Mouse (Mus musculus) hindbrain, embryonic 11.5 days (tissue): ENCODE data around the gene Il15. TPM values are rescaled to one million over a fixed set of nuclear protein-coding genes. Genes with fewer than 3 reads are reported as not detected.

Experiments used
- ATAC-seq: fragments of 200-750 bp; cut with Nextera tagmentation; 2 replicates; pipeline ENCODE4 v1.8.0; 2017; ENCODE audit warnings: mild to moderate bottlenecking, moderate TSS enrichment, moderate library complexity; ENCODE audit not compliant: low FRiP score
- DNase-seq: peaks from one replicate; pipeline ENCODE4 v3.0.0-alpha.2; 2015; ENCODE audit warnings: low spot score
- H3K27ac ChIP-seq: fragments of 300-500 bp; sonication (generic); 2 replicates; pipeline ENCODE4 v1.5.1; 2014; ENCODE audit warnings: mild to moderate bottlenecking, low read depth, low read length
- H3K27me3 ChIP-seq: fragments of 300-500 bp; sonication (generic); 2 replicates; pipeline ENCODE4 v1.6.1; 2014; ENCODE audit warnings: mild to moderate bottlenecking, low read length, moderate library complexity, mixed read lengths; ENCODE audit not compliant: control insufficient read depth, insufficient read depth
- H3K36me3 ChIP-seq: fragments of 300-500 bp; sonication (generic); 2 replicates; pipeline ENCODE4 v1.6.1; 2014; ENCODE audit warnings: mild to moderate bottlenecking, low read length, moderate library complexity, mixed read lengths; ENCODE audit not compliant: control insufficient read depth, insufficient read depth
- H3K4me1 ChIP-seq: fragments of 300-500 bp; sonication (generic); replicated peaks from 2 replicates; pipeline ENCODE4 v1.6.1; 2014; ENCODE audit warnings: low read length, mixed read lengths; ENCODE audit not compliant: control insufficient read depth, insufficient read depth
- H3K4me2 ChIP-seq: fragments of 300-500 bp; sonication (generic); replicated peaks from 2 replicates; pipeline ENCODE4 v1.6.1; 2014; ENCODE audit warnings: mild to moderate bottlenecking, low read depth, low read length
- H3K4me3 ChIP-seq: fragments of 300-500 bp; sonication (generic); 2 replicates; pipeline ENCODE4 v1.5.1; 2014; ENCODE audit warnings: low read depth, low read length
- H3K9ac ChIP-seq: fragments of 300-500 bp; sonication (generic); 2 replicates; pipeline ENCODE4 v1.6.1; 2014; ENCODE audit warnings: low read depth, low read length
- H3K9me3 ChIP-seq: fragments of 300-500 bp; sonication (generic); 2 replicates; pipeline ENCODE4 v1.6.1; 2016; ENCODE audit warnings: low read length; ENCODE audit not compliant: control insufficient read depth
- WGBS: fragments of 180-500 bp; shearing (Covaris S2); extraction: QIAGEN DNeasy Blood & Tissue Kit; methylation state at CpG from one replicate; pipeline ENCODE4 v1.1.7; 2014; 5-methylcytosine and 5-hydroxymethylcytosine counted together
- polyA plus RNA-seq: library from polyadenylated mRNA; unstranded; fragments of >200 nt; fragmentation: Nextera tagmentation; extraction: Ambion mirVana; gene quantifications from 2 replicates; pipeline ENCODE4 v1.2.1, GENCODE M21; 2014

Il15 gene
- polyA plus RNA-seq: 2.7 and 4.0 TPM in 2 replicates

DNA sequence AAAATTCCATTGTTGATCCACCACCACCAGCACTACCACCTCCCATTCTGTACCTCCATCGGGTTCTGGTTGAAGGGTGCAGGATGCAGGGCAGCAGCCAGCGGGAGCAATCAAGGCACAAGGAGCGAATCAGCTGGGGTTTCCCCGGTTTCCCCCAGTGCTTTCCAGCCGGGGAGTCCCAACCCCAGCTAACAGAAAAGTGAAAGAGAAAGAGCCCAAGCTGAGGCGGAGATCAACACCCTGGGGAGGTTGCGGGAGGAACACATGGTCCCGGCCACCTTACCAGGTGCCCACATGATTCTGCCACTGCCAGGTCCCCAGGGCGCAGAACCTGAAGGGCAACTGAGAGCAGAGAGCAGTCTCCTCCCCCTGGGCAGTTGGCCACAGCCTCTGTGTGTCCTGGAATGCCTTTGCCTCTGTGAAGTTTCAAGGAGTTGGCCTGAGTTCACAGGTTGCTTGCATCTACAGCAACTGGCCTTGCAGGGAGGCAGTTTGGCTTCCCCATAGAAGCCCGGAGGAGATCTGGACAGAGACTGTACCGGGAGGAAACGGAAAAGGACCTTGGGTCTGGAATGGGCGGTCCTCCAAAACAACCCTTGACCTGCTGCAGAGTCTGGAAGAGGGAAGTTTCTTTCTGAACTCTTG is at the start of gene Il15:
Gene Il15, minus strand, starts transcription at position 537 of the 645 bp plus-strand sequence.
- ATAC-seq (peak; percentile 41), DNase-seq (peak; percentile 43)
- Histone ChIP-seq H3K27me3 (no peaks in the 10 kb centered on the region), H3K9me3 (no peaks in the 10 kb centered on the region), H3K4me3 (peak within 1 kb of the TSS; percentile 34), H3K4me1 (no peaks in the 10 kb centered on the region), H3K4me2 (peak within 1 kb of the TSS; percentile 59), H3K9ac (peak within 1 kb of the TSS; percentile 27; the same call in 1 of the 2 replicates), H3K27ac (no peak within 1 kb of the TSS), H3K36me3 (no peaks in the 10 kb centered on the region)
- WGBS: 13% methylated on average over 13 of the region's 13 CpGs

DNA sequence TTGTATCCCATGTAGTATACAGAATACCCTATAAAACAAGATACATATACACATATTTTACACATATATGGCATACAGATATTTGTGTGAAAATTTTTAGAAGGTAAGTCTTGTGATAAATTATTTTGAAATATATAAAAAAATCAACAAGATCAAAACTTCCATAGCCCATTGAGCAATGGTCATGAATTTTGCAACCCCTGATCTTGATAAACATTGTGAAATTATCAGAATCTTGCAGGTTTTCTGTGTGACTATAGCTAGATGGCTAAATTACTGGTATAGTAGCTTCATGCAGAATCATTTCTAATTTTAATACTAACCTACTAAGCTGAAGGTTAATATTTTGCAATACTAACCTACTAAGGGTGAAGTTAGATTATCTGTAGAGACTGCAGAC is 41.9 kb upstream of the Il15 start:
- no peak for ATAC-seq
- DNase-seq: no peak

DNA sequence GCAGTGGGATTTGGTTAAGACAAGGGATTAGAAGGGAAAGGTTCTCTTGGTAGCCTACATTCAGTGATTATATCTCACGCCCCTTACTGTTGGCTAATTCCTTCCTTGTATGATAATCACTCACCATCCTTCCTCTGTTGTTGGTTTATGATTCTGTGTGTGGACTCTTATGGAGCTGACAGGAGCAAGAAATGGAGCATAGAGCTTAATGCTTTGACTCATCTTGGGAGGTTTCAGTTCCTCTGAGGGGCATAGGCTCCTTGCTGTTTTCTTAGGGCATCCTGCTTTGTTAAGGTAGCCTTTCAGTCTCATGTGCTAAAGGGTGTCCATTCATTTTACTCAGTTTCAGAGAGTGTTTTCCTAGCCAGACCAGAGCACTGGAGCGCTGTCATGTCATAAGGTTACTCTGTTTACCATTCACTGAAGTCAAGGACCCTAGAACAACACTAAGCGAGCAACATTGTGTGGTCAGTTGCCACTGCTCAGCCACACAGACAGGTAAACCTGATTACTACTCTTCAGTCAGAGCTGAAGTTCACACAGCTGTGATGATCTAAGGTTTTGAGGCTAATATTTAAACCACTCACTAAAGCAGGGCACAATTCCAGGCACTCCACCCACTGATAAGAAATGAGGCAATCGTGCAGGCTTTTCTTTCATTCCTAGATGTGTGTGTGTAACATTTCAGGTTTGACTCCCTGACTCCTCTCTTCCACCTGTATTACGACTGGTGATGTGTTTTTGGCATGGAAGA is 13.7 kb upstream of the Il15 start:
- DNase-seq (no peak), ATAC-seq (no peak)
- no peak overlapping the region for H3K9ac ChIP-seq
- H3K36me3 ChIP-seq: no peaks in the 10 kb centered on the region
- H3K27ac ChIP-seq: no peak overlapping the region
- no peaks in the 10 kb centered on the region for H3K9me3 ChIP-seq
- 86% methylated on average over 5 of the region's 5 CpGs for WGBS
- no peak overlapping the region for H3K4me3 ChIP-seq
- H3K4me2 ChIP-seq: no peak overlapping the region
- H3K4me1 ChIP-seq: no peaks in the 10 kb centered on the region
- no peaks in the 10 kb centered on the region for H3K27me3 ChIP-seq

More for the DNA sequence above, 41.9 kb upstream of the Il15 start:
- no peak overlapping the region for H3K4me3 ChIP-seq
- H3K9ac ChIP-seq: no peak overlapping the region
- no peak overlapping the region for H3K4me2 ChIP-seq
- no peaks in the 10 kb centered on the region for H3K36me3 ChIP-seq
- no peaks in the 10 kb centered on the region for H3K9me3 ChIP-seq
- no peak overlapping the region for H3K27ac ChIP-seq
- H3K4me1 ChIP-seq: no peaks in the 10 kb centered on the region
- H3K27me3 ChIP-seq: no peaks in the 10 kb centered on the region

DNA sequence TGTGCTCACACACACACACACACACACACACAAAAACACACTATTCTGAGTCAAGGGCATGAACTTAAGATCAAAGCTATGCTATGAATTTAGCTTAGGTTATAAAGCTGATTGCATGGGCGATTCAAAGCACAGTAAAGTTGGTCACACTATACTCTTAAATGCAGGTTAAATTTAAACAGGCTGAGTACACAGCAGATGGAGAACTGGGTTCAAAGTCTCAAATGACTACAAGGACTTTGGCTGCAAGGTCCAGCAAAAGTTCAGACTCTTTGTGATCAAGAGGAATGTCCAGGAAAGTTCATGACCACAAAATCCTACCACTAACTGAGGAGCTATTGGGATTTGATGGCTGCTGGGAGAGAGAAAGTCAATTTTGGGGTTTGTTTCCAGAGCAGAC is 12.5 kb upstream of the Il15 start:
- no peak for ATAC-seq
- H3K4me1 ChIP-seq: no peaks in the 10 kb centered on the region
- no peak for DNase-seq
- H3K9ac ChIP-seq: no peak overlapping the region
- H3K27ac ChIP-seq: no peak overlapping the region
- H3K4me3 ChIP-seq: no peak overlapping the region
- H3K9me3 ChIP-seq: no peaks in the 10 kb centered on the region
- H3K4me2 ChIP-seq: no peak overlapping the region
- 74% methylated on average over 1 of the region's 1 CpGs for WGBS
- no peaks in the 10 kb centered on the region for H3K27me3 ChIP-seq
- H3K36me3 ChIP-seq: no peaks in the 10 kb centered on the region

DNA sequence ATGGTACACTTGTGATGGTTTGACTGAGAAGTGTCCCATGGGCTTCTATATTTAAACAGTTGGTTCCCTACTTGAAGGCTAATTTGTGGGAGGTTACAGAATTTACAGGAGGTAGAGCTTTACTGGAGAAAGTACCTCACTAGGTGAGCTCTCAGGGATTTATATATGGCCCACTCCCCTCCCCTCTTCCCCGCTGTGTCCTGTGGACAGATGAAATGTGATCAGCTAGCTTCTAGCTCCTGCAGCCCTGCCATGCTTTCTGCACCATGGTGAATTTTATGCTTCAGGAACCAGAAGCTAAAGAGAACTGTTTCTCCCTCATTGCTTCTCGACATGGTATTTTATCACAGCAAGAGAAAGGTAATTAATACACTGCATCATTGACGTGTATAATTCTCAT is 7.1 kb upstream of the Il15 start:
- ATAC-seq: no peak
- DNase-seq: no peak
- 63% methylated on average over 3 of the region's 3 CpGs for WGBS

DNA sequence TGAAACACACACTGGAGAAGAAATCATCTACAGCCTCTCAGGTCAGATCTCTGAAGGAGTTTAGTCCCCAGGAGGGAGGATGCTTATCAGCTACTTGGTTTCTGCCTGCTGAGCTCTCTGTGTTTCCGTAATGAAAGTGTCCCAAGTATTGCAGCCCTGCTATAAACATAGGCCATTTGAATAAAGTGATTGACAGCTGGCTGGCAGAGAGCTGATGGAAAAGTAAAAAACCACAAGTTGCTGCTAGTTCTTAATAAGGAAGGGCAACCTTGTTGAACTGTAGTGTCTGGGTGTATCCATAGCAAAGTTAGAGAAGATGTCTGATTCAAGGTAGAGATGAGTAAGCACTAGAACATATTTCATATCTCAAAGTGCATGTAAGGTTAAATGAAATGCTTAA is 4.0 kb upstream of the Il15 start:
- no peaks in the 10 kb centered on the region for H3K36me3 ChIP-seq
- ATAC-seq (no peak), DNase-seq (no peak)
- no peak overlapping the region for H3K4me3 ChIP-seq
- no peaks in the 10 kb centered on the region for H3K27me3 ChIP-seq
- 77% methylated on average over 1 of the region's 1 CpGs for WGBS
- no peak overlapping the region for H3K9ac ChIP-seq
- H3K9me3 ChIP-seq: no peaks in the 10 kb centered on the region
- H3K4me1 ChIP-seq: no peaks in the 10 kb centered on the region
- no peak overlapping the region for H3K4me2 ChIP-seq
- H3K27ac ChIP-seq: no peak overlapping the region

More for the DNA sequence above, 7.1 kb upstream of the Il15 start:
- Histone ChIP-seq H3K27me3 (no peaks in the 10 kb centered on the region), H3K9ac (no peak overlapping the region), H3K9me3 (no peaks in the 10 kb centered on the region), H3K4me1 (no peaks in the 10 kb centered on the region), H3K27ac (no peak overlapping the region), H3K36me3 (no peaks in the 10 kb centered on the region), H3K4me3 (no peak overlapping the region), H3K4me2 (no peak overlapping the region)

DNA sequence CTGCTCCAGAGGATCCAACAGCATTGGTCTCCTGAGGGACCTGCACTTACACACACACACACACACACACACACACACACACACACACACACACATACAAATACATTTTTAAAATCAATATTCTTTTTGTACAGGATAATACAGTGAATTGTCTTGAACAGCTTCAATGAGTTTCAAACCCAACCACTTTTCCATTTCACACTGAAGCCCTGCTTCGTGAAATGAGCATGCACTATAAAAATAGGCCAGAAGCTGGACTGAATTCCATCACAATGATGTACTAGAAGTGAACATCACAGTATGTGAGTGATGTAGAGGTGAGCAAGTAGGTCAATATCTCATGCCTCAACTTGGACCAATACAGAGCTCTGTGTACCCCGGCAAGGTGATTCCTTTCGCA is 1.0 kb upstream of the Il15 start:
- Histone ChIP-seq H3K36me3 (no peaks in the 10 kb centered on the region), H3K4me1 (no peaks in the 10 kb centered on the region), H3K9me3 (no peaks in the 10 kb centered on the region), H3K27me3 (no peaks in the 10 kb centered on the region), H3K27ac (no peak overlapping the region), H3K9ac (no peak overlapping the region), H3K4me3 (no peak overlapping the region), H3K4me2 (no peak overlapping the region)
- WGBS: 94% methylated on average over 3 of the region's 3 CpGs
- DNase-seq (no peak), ATAC-seq (no peak)

DNA sequence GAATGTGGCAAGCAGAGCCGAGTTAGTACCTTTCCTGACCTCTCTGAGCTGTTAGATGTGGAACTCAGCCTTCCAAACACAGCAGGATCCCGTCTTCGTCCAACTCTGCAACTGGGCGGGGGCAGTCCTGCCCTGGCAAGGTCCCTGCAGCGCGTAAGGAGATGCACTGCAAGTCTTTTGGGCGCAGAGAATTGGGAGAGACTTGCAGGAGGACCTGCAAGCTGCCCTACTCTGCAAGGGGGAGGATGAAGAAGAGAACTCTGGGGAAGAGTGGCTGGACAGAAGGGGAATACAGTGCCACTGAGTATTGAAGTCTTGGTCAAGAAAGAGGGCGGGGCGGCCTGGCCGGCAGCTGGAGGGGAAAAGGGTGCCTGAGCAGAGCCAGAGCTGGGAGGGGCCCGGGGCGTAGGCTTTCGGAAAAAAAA is 749 bp downstream of the Il15 start:
- DNase-seq (no peak), ATAC-seq (peak; percentile 65)
- Histone ChIP-seq H3K4me2 (peak overlapping the region; percentile 59), H3K27ac (no peak overlapping the region), H3K4me1 (no peaks in the 10 kb centered on the region), H3K9ac (peak overlapping the region; percentile 27; the same call in 1 of the 2 replicates), H3K27me3 (no peaks in the 10 kb centered on the region), H3K36me3 (no peaks in the 10 kb centered on the region), H3K4me3 (peak overlapping the region; percentile 34), H3K9me3 (no peaks in the 10 kb centered on the region)
- 3% methylated on average over 12 of the region's 13 CpGs for WGBS

DNA sequence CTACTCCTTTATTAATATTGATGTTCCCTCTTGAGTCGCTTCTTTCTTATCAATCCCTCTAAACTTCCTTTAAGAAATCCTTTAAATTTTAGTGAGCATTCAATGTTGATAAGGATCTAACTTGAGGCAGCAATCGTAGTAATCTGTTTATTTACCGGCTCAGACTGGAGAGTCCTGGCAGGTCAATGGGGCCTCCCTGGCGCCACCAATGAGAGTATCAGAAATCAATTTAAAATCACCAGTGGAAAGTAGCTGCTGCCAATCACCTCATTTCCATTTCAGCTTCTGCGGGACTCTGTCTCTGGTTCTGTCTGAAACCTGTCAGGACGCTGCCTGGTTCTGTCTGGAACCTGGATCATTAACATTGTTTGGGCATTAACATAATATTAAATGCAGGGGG is 1.5 kb downstream of the Il15 start:
- DNase-seq: peak; percentile 8
- no peak overlapping the region for H3K4me3 ChIP-seq

More for the DNA sequence above, 1.5 kb downstream of the Il15 start:
- H3K27ac ChIP-seq: no peak overlapping the region
- 47% methylated on average over 6 of the region's 6 CpGs for whole genome bisulfite sequencing
- no peaks in the 10 kb centered on the region for H3K4me1 ChIP-seq
- no peaks in the 10 kb centered on the region for H3K36me3 ChIP-seq
- H3K4me2 ChIP-seq: no peak overlapping the region
- no peak overlapping the region for H3K9ac ChIP-seq
- no peaks in the 10 kb centered on the region for H3K27me3 ChIP-seq
- no peak for ATAC-seq
- H3K9me3 ChIP-seq: no peaks in the 10 kb centered on the region
